In genomic region chr2:38338990-38339909, GRCm38 (mm10) we compare ENCODE assay signal across 8 mouse cellular contexts. TPM values are rescaled to one million over a fixed set of nuclear protein-coding genes. Genes with fewer than 3 reads are reported as not detected.
A peak's percentile ranks its signal among the peaks of the same experiment; 100 is the strongest.
DNase-seq lines count a peak whose midpoint lies in the region; ATAC-seq and TF ChIP-seq lines count a peak whose summit lies in the region.

Lhx2 (plus strand) TSS chr2:38339281.

- no peak for DNase-seq in heart, adult 2 months
- DNase-seq in heart, postnatal 25 days (ENCODE audit: low spot score): no peak
- DNase-seq in induced T-regulatory cell, adult 2 months (ENCODE audit: low read depth): peak; percentile 19
- no peak for DNase-seq in ovary, postnatal 10 days (ENCODE audit: low spot score)
- no peak for DNase-seq in frontal cortex, postnatal 25 days (ENCODE audit: low spot score in 2 of 2)

- peaks cover 35% of the 10 kb centered on the region for H3K27me3 ChIP-seq in heart, adult 2 months (ENCODE audit: control insufficient read depth, insufficient read depth, low read length)
- H3K27me3 ChIP-seq in ES-Bruce4 (ENCODE audit: control insufficient read depth, insufficient read depth, low read length, poor library complexity, severe bottlenecking): peaks cover 58% of the 10 kb centered on the region
- peaks cover 96% of the 10 kb centered on the region for H3K27me3 ChIP-seq in embryonic facial prominence, embryonic 12.5 days
- H3K27me3 ChIP-seq in liver, embryonic 16.5 days (ENCODE audit: control insufficient read depth, insufficient read depth, low read depth, low read length): peaks cover 91% of the 10 kb centered on the region

- H3K36me3 ChIP-seq in heart, adult 2 months (ENCODE audit: control insufficient read depth, insufficient read depth, low read length): no peaks in the 10 kb centered on the region
- H3K36me3 ChIP-seq in ES-Bruce4 (ENCODE audit: control insufficient read depth, insufficient read depth, low read length, poor library complexity, severe bottlenecking): no peaks in the 10 kb centered on the region
- H3K36me3 ChIP-seq in embryonic facial prominence, embryonic 12.5 days: no peaks in the 10 kb centered on the region
- no peaks in the 10 kb centered on the region for H3K36me3 ChIP-seq in liver, embryonic 16.5 days (ENCODE audit: control insufficient read depth, insufficient read depth)

- 2% methylated on average over 77 of the region's 92 CpGs for WGBS in heart, adult 2 months
- WGBS in embryonic facial prominence, embryonic 12.5 days: 0% methylated on average over 70 of the region's 92 CpGs
- under 1% methylated on average over 61 of the region's 92 CpGs for WGBS in liver, embryonic 16.5 days (ENCODE audit: insufficient replicate concordance)

- H3K4me1 ChIP-seq in heart, adult 2 months (ENCODE audit: control insufficient read depth, insufficient read depth, low read length): no peaks in the 10 kb centered on the region
- no peaks in the 10 kb centered on the region for H3K4me1 ChIP-seq in ES-Bruce4 (ENCODE audit: control insufficient read depth, insufficient read depth, low read length)
- H3K4me1 ChIP-seq in embryonic facial prominence, embryonic 12.5 days: peaks cover 13% of the 10 kb centered on the region
- no peaks in the 10 kb centered on the region; the same call in 1 of the 2 replicates for H3K4me1 ChIP-seq in liver, embryonic 16.5 days (ENCODE audit: control insufficient read depth, low read depth, low read length)

- peak within 1 kb of the TSS; percentile 47 for H3K4me3 ChIP-seq in heart, adult 2 months
- peak within 1 kb of the TSS; percentile 60 for H3K4me3 ChIP-seq in ES-Bruce4 (ENCODE audit: low read depth, low read length)
- H3K4me3 ChIP-seq in embryonic facial prominence, embryonic 12.5 days: peak within 1 kb of the TSS; percentile 38
- H3K4me3 ChIP-seq in liver, embryonic 16.5 days (ENCODE audit: low read depth, low read length): peak within 1 kb of the TSS; percentile 46

- no peaks in the 10 kb centered on the region for H3K79me2 ChIP-seq in heart, adult 2 months (replicated peaks; ENCODE audit: control insufficient read depth, insufficient read depth, low read length)

- H3K9ac ChIP-seq in heart, adult 2 months (ENCODE audit: low read depth, low read length): peak within 1 kb of the TSS; percentile 8; the same call in 1 of the 2 replicates
- H3K9ac ChIP-seq in ES-Bruce4 (ENCODE audit: low read depth, poor library complexity, severe bottlenecking): peak within 1 kb of the TSS; percentile 78
- peak within 1 kb of the TSS; percentile 49 for H3K9ac ChIP-seq in embryonic facial prominence, embryonic 12.5 days
- H3K9ac ChIP-seq in liver, embryonic 16.5 days (ENCODE audit: low read depth, low read length): peak within 1 kb of the TSS; percentile 37; the same call in 1 of the 2 replicates

- TF ChIP-seq EP300 in heart, adult 2 months (IDR thresholded peaks at IDR 0.05; ENCODE audit: insufficient read depth, low read depth, low read length): no peak
- TF ChIP-seq EP300 in ES-Bruce4 (IDR thresholded peaks at IDR 0.05; ENCODE audit: insufficient read depth, low read depth, low read length): no peak

- H3K9me3 ChIP-seq in ES-Bruce4 (replicated peaks; ENCODE audit: control insufficient read depth, insufficient read depth, low read length, poor library complexity, severe bottlenecking): no peaks in the 10 kb centered on the region
- H3K9me3 ChIP-seq in embryonic facial prominence, embryonic 12.5 days: no peaks in the 10 kb centered on the region
- no peaks in the 10 kb centered on the region for H3K9me3 ChIP-seq in liver, embryonic 16.5 days (replicated peaks; ENCODE audit: control insufficient read depth, low read length)

- TF ChIP-seq CTCF in heart, adult 2 months (IDR thresholded peaks at IDR 0.05): no peak
- TF ChIP-seq CTCF in ES-Bruce4 (IDR thresholded peaks at IDR 0.05; ENCODE audit: low read depth, low read length): no peak

- intact Hi-C loops in heart, adult 2 months (cut with DNase I): no loop called here
- intact Hi-C loops in heart, postnatal 25 days (cut with DNase I): no loop called here

- peak within 1 kb of the TSS; percentile 72 for H3K4me2 ChIP-seq in embryonic facial prominence, embryonic 12.5 days (replicated peaks)
- peak within 1 kb of the TSS; percentile 62 for H3K4me2 ChIP-seq in liver, embryonic 16.5 days (ENCODE audit: low read depth, low read length)

- ATAC-seq in embryonic facial prominence, embryonic 12.5 days (ENCODE audit: insufficient number of reproducible peaks, insufficient read depth, low FRiP score, low TSS enrichment): peak; percentile 55
- no peak for ATAC-seq in liver, embryonic 16.5 days (ENCODE audit: low read depth)

- H3K27ac ChIP-seq in heart, adult 2 months: no peak within 1 kb of the TSS
- no peak within 1 kb of the TSS for H3K27ac ChIP-seq in ES-Bruce4 (ENCODE audit: insufficient read depth, low read length)
- H3K27ac ChIP-seq in embryonic facial prominence, embryonic 12.5 days: no peak within 1 kb of the TSS; the same call in 1 of the 2 replicates
- H3K27ac ChIP-seq in liver, embryonic 16.5 days (ENCODE audit: low read length): no peak within 1 kb of the TSS

- TF ChIP-seq POLR2A in heart, adult 2 months (IDR thresholded peaks at IDR 0.05; ENCODE audit: insufficient read depth, low read depth, low read length): no peak
- TF ChIP-seq POLR2A in ES-Bruce4 (IDR thresholded peaks at IDR 0.05; ENCODE audit: insufficient read depth, low read length): no peak

RNA-seq across cellular contexts. Expression of gene Lhx2, which starts in this region (rescaled TPM):
- total RNA-seq in heart, adult 2 months (2021): not detected
- 0.06 TPM in 1 of 2 replicates, not detected in the other for polyA plus RNA-seq in heart, adult 2 months (2012; rRNA removed)
- under 1 TPM in 1 of 2 experiments, not detected in 1; 0.29 TPM for total RNA-seq in heart, postnatal 25 days (2021)
- 0.36 TPM in 1 of 2 replicates, not detected in the other for polyA plus RNA-seq in ES-Bruce4 (2011; ENCODE audit: insufficient read depth, insufficient read length, low read depth, missing spikeins)
- 18.4 and 22.2 TPM in 2 replicates for polyA plus RNA-seq in embryonic facial prominence, embryonic 12.5 days (2016; fragmentation: Nextera tagmentation; extraction: Ambion mirVana)
- 1.1 and 1.8 TPM in 2 replicates for polyA plus RNA-seq in liver, embryonic 16.5 days (2015; fragmentation: Nextera tagmentation; extraction: Ambion mirVana)

Comparison
In these comparisons a context has a peak if more than half of its experiments do, and no peak if none do; other contexts are left out.
1. H3K9ac ChIP-seq: peak in every context shown above with its lines; median percentile 78 in ES-Bruce4; 49 in embryonic facial prominence, embryonic 12.5 days; 37 in liver, embryonic 16.5 days; 8 in heart, adult 2 months.